Mouse (Mus musculus): ENCODE measurements around the gene Il13ra1.

GRCm38 (mm10) chrX:36211216-36211615, 99.3 kb downstream of the Il13ra1 start:
- TF ChIP-seq CTCF (IDR thresholded peaks at IDR 0.05; ENCODE audit: control insufficient read depth, insufficient read depth, insufficient replicate concordance, low read depth, low read length) (no peak), POLR2A (IDR thresholded peaks at IDR 0.05; ENCODE audit: control insufficient read depth, low read depth, low read length) (no peak)

Measured in testis, adult 2 months (tissue).